Mouse (Mus musculus) midbrain, embryonic 15.5 days (tissue): ENCODE data around the gene Ttyh2. TPM values are rescaled to one million over a fixed set of nuclear protein-coding genes. Genes with fewer than 3 reads are reported as not detected.
A peak's percentile ranks its signal among the peaks of the same experiment; 100 is the strongest.

Source experiments
- ATAC-seq: fragments of 200-750 bp; cut with Nextera tagmentation; replicated peaks from 2 replicates; pipeline ENCODE4 v1.8.0; 2017; ENCODE audit warnings: moderate TSS enrichment
- H3K27ac ChIP-seq: fragments of 300-500 bp; sonication (generic); 2 replicates; pipeline ENCODE4 v1.5.1; 2015; ENCODE audit warnings: mild to moderate bottlenecking, inconsistent platforms
- H3K27me3 ChIP-seq: fragments of 300-500 bp; sonication (generic); replicated peaks from 2 replicates; pipeline ENCODE4 v1.6.1; 2015; ENCODE audit warnings: inconsistent platforms
- H3K36me3 ChIP-seq: fragments of 300-500 bp; sonication (generic); replicated peaks from 2 replicates; pipeline ENCODE4 v1.6.1; 2015; ENCODE audit warnings: inconsistent platforms
- H3K4me1 ChIP-seq: fragments of 300-500 bp; sonication (generic); 2 replicates; pipeline ENCODE4 v1.6.1; 2015; ENCODE audit warnings: inconsistent platforms
- H3K4me2 ChIP-seq: fragments of 300-500 bp; sonication (generic); 2 replicates; pipeline ENCODE4 v1.6.1; 2015; ENCODE audit warnings: inconsistent platforms, mild to moderate bottlenecking, moderate library complexity
- H3K4me3 ChIP-seq: fragments of 300-500 bp; sonication (generic); 2 replicates; pipeline ENCODE4 v1.5.1; 2015; ENCODE audit warnings: mild to moderate bottlenecking, inconsistent platforms
- H3K9ac ChIP-seq: fragments of 300-500 bp; sonication (generic); 2 replicates; pipeline ENCODE4 v1.6.1; 2015; ENCODE audit warnings: mild to moderate bottlenecking, inconsistent platforms
- H3K9me3 ChIP-seq: fragments of 300-500 bp; sonication (generic); 2 replicates; pipeline ENCODE4 v1.6.1; 2016; ENCODE audit warnings: inconsistent platforms
- WGBS: fragments of 180-500 bp; shearing (Covaris S2); methylation state at CpG from one replicate; pipeline ENCODE4 v1.1.7; 2015; ENCODE audit warnings: mixed read lengths; 5-methylcytosine and 5-hydroxymethylcytosine counted together
- polyA plus RNA-seq: library from polyadenylated mRNA; unstranded; fragments of >200 nt; fragmentation: Nextera tagmentation; extraction: Ambion mirVana; gene quantifications from 2 replicates; pipeline ENCODE4 v1.2.1, GENCODE M21; 2015

The Ttyh2 gene
- polyA plus RNA-seq, 1 experiment from 2014 or later = 29.4 TPM

DNA sequence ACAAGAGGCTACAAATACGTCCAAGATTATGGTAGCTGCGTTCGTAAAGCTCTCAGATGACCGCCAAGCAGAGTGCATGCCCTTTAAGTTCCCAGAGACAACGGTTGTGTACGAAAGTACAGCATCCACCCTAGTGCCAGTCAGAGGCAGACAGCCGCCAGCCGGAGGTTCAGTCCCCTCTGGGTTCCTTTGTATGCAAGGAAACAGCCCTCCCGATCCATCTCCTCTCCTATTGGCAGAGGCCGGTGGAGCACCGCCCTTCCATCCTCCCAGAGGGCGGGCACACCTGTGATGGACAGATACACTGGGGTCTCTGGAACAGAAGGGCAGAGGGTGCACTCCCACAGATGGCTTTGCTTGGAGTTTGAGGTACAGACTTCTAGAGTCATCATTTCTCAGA lies 33.0 kb upstream of the Ttyh2 start:
- Histone ChIP-seq H3K4me1 (peaks cover 19% of the 10 kb centered on the region), H3K4me2 (no peak overlapping the region), H3K9me3 (no peaks in the 10 kb centered on the region), H3K27ac (no peak overlapping the region), H3K36me3 (no peaks in the 10 kb centered on the region), H3K4me3 (no peak overlapping the region), H3K27me3 (peaks cover 7% of the 10 kb centered on the region; the same call in 1 of the 2 replicates), H3K9ac (no peak overlapping the region)
- peak; percentile 58; the same call in 1 of the 2 replicates for ATAC-seq
- 42% methylated on average over 12 of the region's 12 CpGs for WGBS

GRCm38 (mm10) chr11:114642926-114643325 lies 32.3 kb upstream of the Ttyh2 start:
- no peak for ATAC-seq
- H3K4me1 ChIP-seq = peaks cover 15% of the 10 kb centered on the region
- no peak overlapping the region for H3K27ac ChIP-seq
- no peaks in the 10 kb centered on the region for H3K9me3 ChIP-seq
- no peaks in the 10 kb centered on the region for H3K36me3 ChIP-seq
- WGBS = 76% methylated on average over 11 of the region's 11 CpGs
- no peak overlapping the region for H3K4me2 ChIP-seq
- H3K9ac ChIP-seq = no peak overlapping the region
- H3K4me3 ChIP-seq = no peak overlapping the region
- peaks cover 7% of the 10 kb centered on the region; the same call in 1 of the 2 replicates for H3K27me3 ChIP-seq

DNA sequence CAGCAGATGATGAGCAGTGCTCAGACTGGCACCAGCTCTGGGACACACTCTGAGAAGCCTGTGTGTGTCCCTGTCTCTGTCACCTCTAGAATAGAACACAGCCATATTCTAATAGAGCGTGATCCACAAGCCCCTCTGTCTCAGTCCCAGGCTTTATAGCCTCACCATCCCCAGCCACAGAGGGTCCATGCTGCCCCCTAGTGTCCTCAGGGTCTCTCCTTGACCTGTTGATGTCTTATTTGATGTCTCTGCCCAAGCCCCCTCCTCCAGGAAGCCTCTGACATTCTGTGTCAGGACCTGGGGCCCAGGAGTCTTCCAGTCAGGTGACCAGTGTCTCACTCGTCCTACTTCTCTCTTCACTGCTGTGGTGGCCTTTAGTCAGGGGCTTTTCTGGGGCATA lies 31.1 kb upstream of the Ttyh2 start:
- no peaks in the 10 kb centered on the region for H3K9me3 ChIP-seq
- H3K4me3 ChIP-seq = no peak overlapping the region
- peaks cover 15% of the 10 kb centered on the region for H3K4me1 ChIP-seq
- no peak for ATAC-seq
- H3K36me3 ChIP-seq = no peaks in the 10 kb centered on the region
- no peak overlapping the region for H3K4me2 ChIP-seq
- no peak overlapping the region for H3K27ac ChIP-seq
- no peak overlapping the region for H3K9ac ChIP-seq
- 52% methylated on average over 2 of the region's 2 CpGs for WGBS
- peaks cover 7% of the 10 kb centered on the region; the same call in 1 of the 2 replicates for H3K27me3 ChIP-seq

- H3K4me2 ChIP-seq = no peak overlapping the region
- H3K27ac ChIP-seq = no peak overlapping the region
- H3K27me3 ChIP-seq = no peaks in the 10 kb centered on the region
- H3K36me3 ChIP-seq = no peaks in the 10 kb centered on the region
- H3K9me3 ChIP-seq = no peaks in the 10 kb centered on the region
- no peak for ATAC-seq
- H3K4me1 ChIP-seq = peaks cover 7% of the 10 kb centered on the region
- WGBS = 64% methylated on average over 4 of the region's 4 CpGs
- no peak overlapping the region for H3K4me3 ChIP-seq
- no peak overlapping the region for H3K9ac ChIP-seq
Observed at GRCm38 (mm10) chr11:114649510-114649909, 25.7 kb upstream of the Ttyh2 start.

- 0 out of 2 replicates have a peak, but pooled peaks have one; percentile 32 for ATAC-seq
- Histone ChIP-seq H3K36me3 (no peaks in the 10 kb centered on the region), H3K9ac (no peak overlapping the region), H3K27me3 (no peaks in the 10 kb centered on the region), H3K27ac (0 out of 2 replicates have a peak overlapping the region, but pooled peaks have one; percentile 7), H3K9me3 (no peaks in the 10 kb centered on the region), H3K4me1 (peaks cover 14% of the 10 kb centered on the region), H3K4me2 (peak overlapping the region; percentile 37), H3K4me3 (peak overlapping the region; percentile 5; the same call in 1 of the 2 replicates)
- WGBS = 4% methylated on average over 16 of the region's 16 CpGs
Observed at GRCm38 (mm10) chr11:114652531-114652930, 22.7 kb upstream of the Ttyh2 start.

- peaks cover 15% of the 10 kb centered on the region for H3K4me1 ChIP-seq
- no peaks in the 10 kb centered on the region for H3K9me3 ChIP-seq
- H3K27me3 ChIP-seq = no peaks in the 10 kb centered on the region
- no peak for ATAC-seq
- H3K4me3 ChIP-seq = no peak overlapping the region
- H3K36me3 ChIP-seq = no peaks in the 10 kb centered on the region
- H3K4me2 ChIP-seq = no peak overlapping the region
- no peak overlapping the region for H3K9ac ChIP-seq
- H3K27ac ChIP-seq = no peak overlapping the region
- WGBS = 77% methylated on average over 6 of the region's 6 CpGs
Observed at GRCm38 (mm10) chr11:114653664-114654063, 21.6 kb upstream of the Ttyh2 start.

GRCm38 (mm10) chr11:114654552-114654951 lies 20.7 kb upstream of the Ttyh2 start:
- H3K9ac ChIP-seq = no peak overlapping the region
- H3K4me3 ChIP-seq = no peak overlapping the region
- H3K36me3 ChIP-seq = no peaks in the 10 kb centered on the region
- H3K4me1 ChIP-seq = peaks cover 15% of the 10 kb centered on the region
- H3K9me3 ChIP-seq = no peaks in the 10 kb centered on the region
- ATAC-seq = no peak
- H3K4me2 ChIP-seq = no peak overlapping the region
- H3K27me3 ChIP-seq = no peaks in the 10 kb centered on the region
- WGBS = 66% methylated on average over 5 of the region's 5 CpGs
- H3K27ac ChIP-seq = no peak overlapping the region

DNA sequence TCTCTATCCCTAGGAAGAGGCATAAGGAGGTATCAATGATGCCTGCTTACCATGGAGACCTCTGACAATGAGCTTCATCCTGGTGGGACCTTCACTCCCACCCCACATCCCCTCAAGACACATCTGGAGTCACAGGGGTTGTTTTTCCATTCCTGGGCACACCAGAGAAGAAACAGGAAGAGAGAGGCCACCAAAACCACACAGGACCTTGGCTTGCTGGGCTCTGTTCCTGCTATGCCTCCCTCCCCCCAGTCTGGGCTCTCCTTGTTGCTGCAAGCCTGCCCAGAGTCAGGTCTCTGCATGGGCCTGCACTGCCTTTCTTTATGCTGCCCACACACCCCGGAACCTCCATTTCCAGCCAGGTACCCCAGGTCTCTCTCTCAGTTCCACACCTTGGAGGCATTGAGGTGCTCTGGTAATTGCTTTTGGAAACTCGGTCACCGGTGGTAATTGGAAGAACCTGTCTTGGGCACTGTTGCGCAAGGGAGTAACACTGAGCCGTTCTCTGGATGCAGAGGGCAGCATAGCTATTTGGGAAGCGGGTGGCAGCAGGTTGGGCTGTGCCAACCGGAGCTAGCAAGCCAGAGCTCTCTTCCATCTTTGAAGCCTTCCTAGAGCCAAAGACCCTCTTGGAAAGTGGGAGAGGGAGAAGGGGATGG lies 19.8 kb upstream of the Ttyh2 start:
- H3K4me2 ChIP-seq = no peak overlapping the region
- H3K4me3 ChIP-seq = no peak overlapping the region
- H3K36me3 ChIP-seq = no peaks in the 10 kb centered on the region
- WGBS = 90% methylated on average over 7 of the region's 7 CpGs
- no peak overlapping the region for H3K9ac ChIP-seq
- H3K27me3 ChIP-seq = no peaks in the 10 kb centered on the region
- no peak overlapping the region for H3K27ac ChIP-seq
- no peaks in the 10 kb centered on the region for H3K9me3 ChIP-seq
- no peak for ATAC-seq
- H3K4me1 ChIP-seq = peaks cover 15% of the 10 kb centered on the region

GRCm38 (mm10) chr11:114656994-114657644 lies 18.1 kb upstream of the Ttyh2 start:
- H3K4me2 ChIP-seq = peak overlapping the region; percentile 23
- H3K4me1 ChIP-seq = peaks cover 15% of the 10 kb centered on the region
- H3K9ac ChIP-seq = no peak overlapping the region
- H3K36me3 ChIP-seq = no peaks in the 10 kb centered on the region
- H3K4me3 ChIP-seq = no peak overlapping the region
- H3K9me3 ChIP-seq = no peaks in the 10 kb centered on the region
- H3K27ac ChIP-seq = peak overlapping the region; percentile 42; the same call in 1 of the 2 replicates
- peak; percentile 67 for ATAC-seq
- WGBS = 35% methylated on average over 27 of the region's 27 CpGs
- no peaks in the 10 kb centered on the region for H3K27me3 ChIP-seq

DNA sequence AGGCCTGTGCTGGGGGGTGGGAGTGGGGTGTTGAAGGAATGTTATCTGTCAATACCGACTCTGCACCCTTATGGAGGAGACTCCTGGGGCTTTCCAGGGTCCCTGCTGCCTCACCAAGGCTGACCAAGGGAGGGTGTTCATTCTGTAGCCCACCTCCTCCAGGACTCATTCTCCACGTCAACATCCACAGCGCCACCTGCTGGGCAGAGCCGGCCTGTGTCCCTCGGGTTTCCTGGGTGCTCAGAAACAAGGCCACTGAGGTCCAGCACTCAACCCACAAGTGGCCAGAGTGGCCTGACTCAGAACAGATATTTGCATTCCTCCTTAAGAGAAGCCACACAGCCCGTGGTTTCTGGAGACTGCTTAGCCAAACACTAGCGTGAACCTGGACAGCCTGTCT lies 17.5 kb upstream of the Ttyh2 start:
- no peak overlapping the region for H3K4me3 ChIP-seq
- H3K36me3 ChIP-seq = no peaks in the 10 kb centered on the region
- no peaks in the 10 kb centered on the region for H3K27me3 ChIP-seq
- 12% methylated on average over 7 of the region's 7 CpGs for WGBS
- peak overlapping the region; percentile 23; the same call in 1 of the 2 replicates for H3K4me2 ChIP-seq
- peaks cover 11% of the 10 kb centered on the region for H3K4me1 ChIP-seq
- H3K27ac ChIP-seq = peak overlapping the region; percentile 42; the same call in 1 of the 2 replicates
- H3K9ac ChIP-seq = no peak overlapping the region
- ATAC-seq = peak; percentile 57; the same call in 1 of the 2 replicates
- H3K9me3 ChIP-seq = no peaks in the 10 kb centered on the region

DNA sequence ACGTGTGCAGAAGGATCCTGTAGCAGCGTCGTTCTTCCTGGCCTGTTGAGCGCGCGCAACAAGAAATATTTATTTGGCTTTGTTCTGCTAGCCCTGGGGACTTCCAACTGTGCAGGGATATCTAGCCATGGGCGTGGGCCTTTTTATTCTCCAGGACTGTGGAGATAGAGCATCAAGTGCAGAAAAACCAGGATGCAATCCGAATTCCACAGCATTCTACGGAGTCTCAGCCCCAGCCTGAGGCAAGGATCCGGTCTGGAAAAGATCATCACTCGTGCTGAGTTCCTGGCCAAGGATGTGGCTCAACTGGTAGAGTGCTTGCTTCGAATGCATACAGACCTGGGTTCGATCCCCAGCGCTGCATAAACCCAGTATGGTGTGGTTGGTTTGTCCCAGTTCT lies 13.1 kb upstream of the Ttyh2 start:
- no peaks in the 10 kb centered on the region for H3K9me3 ChIP-seq
- H3K27ac ChIP-seq = no peak overlapping the region
- no peak overlapping the region for H3K4me3 ChIP-seq
- H3K4me2 ChIP-seq = no peak overlapping the region
- no peak for ATAC-seq
- H3K27me3 ChIP-seq = peaks cover 2% of the 10 kb centered on the region; the same call in 1 of the 2 replicates
- no peaks in the 10 kb centered on the region for H3K36me3 ChIP-seq
- H3K9ac ChIP-seq = no peak overlapping the region
- H3K4me1 ChIP-seq = peaks cover 8% of the 10 kb centered on the region
- 84% methylated on average over 14 of the region's 14 CpGs for WGBS

GRCm38 (mm10) chr11:114662746-114663362 lies 12.4 kb upstream of the Ttyh2 start:
- Histone ChIP-seq H3K36me3 (no peaks in the 10 kb centered on the region), H3K4me3 (no peak overlapping the region), H3K27ac (no peak overlapping the region), H3K4me2 (no peak overlapping the region), H3K27me3 (peaks cover 2% of the 10 kb centered on the region; the same call in 1 of the 2 replicates), H3K9ac (no peak overlapping the region), H3K4me1 (0 out of 2 replicates have a peak, but pooled peaks cover 3% of the 10 kb centered on the region), H3K9me3 (no peaks in the 10 kb centered on the region)
- no peak for ATAC-seq
- 33% methylated on average over 6 of the region's 6 CpGs for WGBS
